Mouse (Mus musculus): ENCODE measurements at regions not wholly inside any gene's neighbourhood (a gene's known extent, or its start where the extent isn't known, plus 50 kb on each side); places are given as distances from the start of the nearest gene placed in this dataset.

DNA sequence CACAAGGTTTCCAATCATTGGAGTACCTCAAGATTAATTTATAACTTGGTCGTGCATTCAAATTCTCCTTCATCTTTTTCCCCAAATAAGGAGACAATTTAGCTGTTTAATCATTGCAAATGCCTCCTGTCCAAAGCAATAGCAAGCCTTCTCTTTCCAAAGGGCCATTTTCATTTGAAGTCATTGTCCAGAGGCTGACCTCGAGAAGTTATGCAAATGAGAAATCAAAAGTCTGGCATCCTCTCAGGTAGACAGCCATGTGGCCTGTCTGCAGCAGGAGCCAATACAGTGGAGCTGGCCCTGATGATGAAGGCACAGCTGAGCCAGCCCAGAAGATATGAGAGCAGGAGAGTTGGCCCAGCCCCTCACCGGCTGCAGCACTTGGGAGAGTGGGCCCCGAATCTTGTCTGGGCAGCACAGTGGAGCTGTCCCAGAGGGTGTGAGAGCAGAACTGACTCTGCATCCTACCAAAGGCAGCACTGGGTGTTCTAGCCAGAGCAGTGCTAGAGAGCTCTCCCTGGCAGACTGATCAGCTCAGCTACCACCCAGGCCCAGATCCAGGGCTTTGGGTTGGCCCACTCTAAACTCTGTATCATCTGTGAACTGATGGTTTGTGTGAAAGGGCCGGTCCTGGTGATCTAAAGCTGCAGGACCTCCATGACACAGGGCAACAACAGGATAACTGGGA is 74.2 kb downstream of the Rps12 start:
- Histone ChIP-seq H3K4me1 (ENCODE audit: control insufficient read depth in 1 of 2, insufficient read depth in 2 of 2) (no peaks in the 10 kb centered on the region), H3K79me2 (replicated peaks; ENCODE audit: control insufficient read depth, extremely low read depth, insufficient read depth, poor library complexity, severe bottlenecking) (no peaks in the 10 kb centered on the region), H3K4me3 (replicated peaks in 1 of 3; ENCODE audit: low read depth in 2 of 3, low read length in 2 of 3, poor library complexity in 1 of 3) (no peak overlapping the region), H3K9ac (ENCODE audit: insufficient read depth, low read depth) (no peak overlapping the region), H3K9me3 (replicated peaks; ENCODE audit: low read length) (no peaks in the 10 kb centered on the region), H3K4me2 (ENCODE audit: insufficient read depth, low read depth, poor library complexity, severe bottlenecking) (no peak overlapping the region), H3K27me3 (replicated peaks) (no peaks in the 10 kb centered on the region), H3K27ac (ENCODE audit: insufficient read depth, low read depth) (no peak overlapping the region), H3K36me3 (replicated peaks in 1 of 2; ENCODE audit: control insufficient read depth in 1 of 2, insufficient read depth in 1 of 2, low read length in 1 of 2) (no peaks in the 10 kb centered on the region)
- dilution Hi-C loops (cut with MboI; ENCODE audit: extremely low pct_ligation_motif_present, extremely low pct_unique_long_range_greater_than_20kb, low sequenced_read_pairs) (no loop called here), in situ Hi-C loops (cut with MboI; ENCODE audit: low pct_ligation_motif_present, low pct_unique_long_range_greater_than_20kb, low sequenced_read_pairs) (no loop called here)
- DNase-seq (ENCODE audit: extremely low read depth) = no peak
- no peak for TF ChIP-seq ZKSCAN1 (IDR thresholded peaks at IDR 0.05; ENCODE audit: borderline replicate concordance, low read depth, low read length)
- no peak for TF ChIP-seq MYC (IDR thresholded peaks at IDR 0.05; ENCODE audit: low read depth, low read length)
- TF ChIP-seq IRF4 (IDR thresholded peaks at IDR 0.05; ENCODE audit: low read depth, low read length) = no peak
- no peak for TF ChIP-seq CHD1 (IDR thresholded peaks at IDR 0.05; ENCODE audit: low read depth, low read length)
- no peak for TF ChIP-seq JUND (conservative IDR thresholded peaks at IDR 0.05; ENCODE audit: low read depth, low read length)
- no peak for TF ChIP-seq GABPA (IDR thresholded peaks at IDR 0.05; ENCODE audit: insufficient replicate concordance, low read depth, low read length)
- no peak for TF ChIP-seq CTCF (conservative IDR thresholded peaks at IDR 0.05 in 1 of 2, IDR thresholded peaks at IDR 0.05 in 1 of 2; ENCODE audit: low read depth in 2 of 2, low read length in 2 of 2)
- no peak for TF ChIP-seq RAD21 (IDR thresholded peaks at IDR 0.05; ENCODE audit: low read depth, low read length)
- TF ChIP-seq HCFC1 (IDR thresholded peaks at IDR 0.05; ENCODE audit: low read depth, low read length) = no peak
- no peak for TF ChIP-seq USF1 (IDR thresholded peaks at IDR 0.05; ENCODE audit: low read depth, low read length)
- TF ChIP-seq POLR2A (IDR thresholded peaks at IDR 0.05; ENCODE audit: low read depth, low read length) = no peak
- no peak for TF ChIP-seq CHD2 (IDR thresholded peaks at IDR 0.05; ENCODE audit: low read length)
- no peak for TF ChIP-seq NELFE (IDR thresholded peaks at IDR 0.05; ENCODE audit: low read depth, low read length)
- no peak for TF ChIP-seq ZC3H11A (IDR thresholded peaks at IDR 0.05; ENCODE audit: low read depth, low read length)
- no peak for TF ChIP-seq ETS1 (conservative IDR thresholded peaks at IDR 0.05; ENCODE audit: low read depth, low read length)
- no peak for TF ChIP-seq ELF1 (IDR thresholded peaks at IDR 0.05; ENCODE audit: low read depth, low read length)
- no peak for TF ChIP-seq TBP (conservative IDR thresholded peaks at IDR 0.05; ENCODE audit: low read depth, low read length)
- no peak for TF ChIP-seq MXI1 (IDR thresholded peaks at IDR 0.05; ENCODE audit: low read depth, low read length)
- TF ChIP-seq SMC3 (IDR thresholded peaks at IDR 0.05; ENCODE audit: low read depth, low read length) = no peak
- TF ChIP-seq MAFK (IDR thresholded peaks at IDR 0.05; ENCODE audit: insufficient replicate concordance, low read length) = no peak

DNA sequence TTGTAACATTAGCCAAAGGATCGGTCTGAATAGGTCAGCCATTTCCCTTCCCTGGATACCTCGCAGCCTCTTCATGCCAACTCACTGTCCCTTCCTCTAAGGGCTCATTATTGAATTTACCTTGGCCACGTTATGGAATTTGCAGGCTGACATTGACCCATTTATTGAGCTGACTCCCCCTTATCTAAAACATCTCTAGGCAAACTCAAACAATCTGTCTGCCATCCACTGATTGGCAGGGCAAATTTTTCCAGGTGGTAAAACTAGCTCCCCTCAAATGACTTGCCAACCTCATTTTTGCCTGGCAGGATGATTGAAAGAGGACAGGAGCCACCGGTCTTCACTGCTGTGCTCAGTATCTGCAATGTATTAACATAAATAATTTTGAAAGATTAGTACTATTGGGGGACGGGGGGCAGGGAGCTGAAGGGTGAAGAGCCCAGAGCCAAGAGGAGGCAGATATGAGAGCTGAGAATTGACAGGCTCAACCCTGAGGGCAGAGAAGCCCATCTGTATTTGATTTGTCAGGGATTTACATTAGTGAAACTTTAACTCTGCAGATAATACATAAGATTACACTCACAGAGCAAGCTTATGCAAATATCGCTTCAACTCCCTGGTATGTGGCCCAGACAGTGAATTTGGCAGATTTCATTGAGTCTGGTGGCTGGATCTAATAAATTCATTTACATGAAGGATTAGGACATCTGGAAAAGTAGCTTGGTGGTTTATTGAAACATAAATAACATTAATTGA is 75.5 kb downstream of the Rps12 start:
- no peak for DNase-seq (ENCODE audit: extremely low read depth)
- no peaks in the 10 kb centered on the region for H3K27me3 ChIP-seq (replicated peaks)
- H3K4me1 ChIP-seq (ENCODE audit: control insufficient read depth in 1 of 2, insufficient read depth in 2 of 2) = no peaks in the 10 kb centered on the region
- H3K4me3 ChIP-seq (replicated peaks in 1 of 3; ENCODE audit: low read depth in 2 of 3, low read length in 2 of 3, poor library complexity in 1 of 3) = no peak overlapping the region
- no peak overlapping the region for H3K4me2 ChIP-seq (ENCODE audit: insufficient read depth, low read depth, poor library complexity, severe bottlenecking)
- H3K9ac ChIP-seq (ENCODE audit: insufficient read depth, low read depth) = no peak overlapping the region
- TF ChIP-seq GABPA (IDR thresholded peaks at IDR 0.05; ENCODE audit: insufficient replicate concordance, low read depth, low read length) (no peak), KAT2A (IDR thresholded peaks at IDR 0.05; ENCODE audit: insufficient replicate concordance, low read length) (no peak), ETS1 (conservative IDR thresholded peaks at IDR 0.05; ENCODE audit: low read depth, low read length) (no peak), E2F4 (IDR thresholded peaks at IDR 0.05; ENCODE audit: insufficient replicate concordance, low read depth, low read length) (no peak), JUN (IDR thresholded peaks at IDR 0.05; ENCODE audit: insufficient read depth, low read depth, low read length) (no peak), JUND (conservative IDR thresholded peaks at IDR 0.05; ENCODE audit: low read depth, low read length) (no peak), ZKSCAN1 (IDR thresholded peaks at IDR 0.05; ENCODE audit: borderline replicate concordance, low read depth, low read length) (no peak), PAX5 (IDR thresholded peaks at IDR 0.05; ENCODE audit: low read length) (no peak), CTCF (conservative IDR thresholded peaks at IDR 0.05 in 1 of 2, IDR thresholded peaks at IDR 0.05 in 1 of 2; ENCODE audit: low read depth in 2 of 2, low read length in 2 of 2) (no peak), IRF4 (IDR thresholded peaks at IDR 0.05; ENCODE audit: low read depth, low read length) (no peak), NELFE (IDR thresholded peaks at IDR 0.05; ENCODE audit: low read depth, low read length) (no peak), RCOR1 (conservative IDR thresholded peaks at IDR 0.05; ENCODE audit: low read depth, low read length) (no peak), ELF1 (IDR thresholded peaks at IDR 0.05; ENCODE audit: low read depth, low read length) (no peak), TCF12 (IDR thresholded peaks at IDR 0.05; ENCODE audit: low read depth, low read length) (no peak), ZC3H11A (IDR thresholded peaks at IDR 0.05; ENCODE audit: low read depth, low read length) (no peak), NRF1 (IDR thresholded peaks at IDR 0.05; ENCODE audit: low read depth, low read length) (no peak)
- no peak overlapping the region for H3K27ac ChIP-seq (ENCODE audit: insufficient read depth, low read depth)
- dilution Hi-C loops (cut with MboI; ENCODE audit: extremely low pct_ligation_motif_present, extremely low pct_unique_long_range_greater_than_20kb, low sequenced_read_pairs) (no loop called here), in situ Hi-C loops (cut with MboI; ENCODE audit: low pct_ligation_motif_present, low pct_unique_long_range_greater_than_20kb, low sequenced_read_pairs) (no loop called here)
- no peaks in the 10 kb centered on the region for H3K79me2 ChIP-seq (replicated peaks; ENCODE audit: control insufficient read depth, extremely low read depth, insufficient read depth, poor library complexity, severe bottlenecking)
- H3K9me3 ChIP-seq (replicated peaks; ENCODE audit: low read length) = no peaks in the 10 kb centered on the region
- H3K36me3 ChIP-seq (replicated peaks in 1 of 2; ENCODE audit: control insufficient read depth in 1 of 2, insufficient read depth in 1 of 2, low read length in 1 of 2) = no peaks in the 10 kb centered on the region

Data from CH12.LX (cell line).